Mouse (Mus musculus): Measurements from ENCODE around the gene Fetub. TPM values are rescaled to one million over a fixed set of nuclear protein-coding genes. Genes with fewer than 3 reads are reported as not detected.
"Not testable (repeated sequence)": the region's sequence is repeated elsewhere in the genome, so short reads cannot be mapped to it uniquely, and the experiment has no call there.

Fetub gene
- total RNA-seq, 2 experiments from 2014 or later: not detected

- ATAC-seq (replicated peaks; ENCODE audit: low FRiP score, low TSS enrichment, poor library complexity, severe bottlenecking): no peak
Measured at GRCm38 (mm10) chr16:22899866-22900570, 18.1 kb upstream of the Fetub start.

- no peak for ATAC-seq (replicated peaks; ENCODE audit: low FRiP score, low TSS enrichment, poor library complexity, severe bottlenecking)
Measured at GRCm38 (mm10) chr16:22901326-22901725, 16.8 kb upstream of the Fetub start.

GRCm38 (mm10) chr16:22909290-22909689, 8.8 kb upstream of the Fetub start:
- ATAC-seq (replicated peaks; ENCODE audit: low FRiP score, low TSS enrichment, poor library complexity, severe bottlenecking): no peak

GRCm38 (mm10) chr16:22911986-22912385, 6.1 kb upstream of the Fetub start:
- ATAC-seq (replicated peaks; ENCODE audit: low FRiP score, low TSS enrichment, poor library complexity, severe bottlenecking): no peak

- ATAC-seq (replicated peaks; ENCODE audit: low FRiP score, low TSS enrichment, poor library complexity, severe bottlenecking): no peak
Measured at GRCm38 (mm10) chr16:22912886-22913285, 5.2 kb upstream of the Fetub start.

GRCm38 (mm10) chr16:22914276-22914675, 3.9 kb upstream of the Fetub start:
- ATAC-seq (replicated peaks; ENCODE audit: low FRiP score, low TSS enrichment, poor library complexity, severe bottlenecking): no peak

GRCm38 (mm10) chr16:22918664-22919312, 654 bp downstream of the Fetub start:
- ATAC-seq (replicated peaks; ENCODE audit: low FRiP score, low TSS enrichment, poor library complexity, severe bottlenecking): no peak

- no peak for ATAC-seq (replicated peaks; ENCODE audit: low FRiP score, low TSS enrichment, poor library complexity, severe bottlenecking)
Measured at GRCm38 (mm10) chr16:22919971-22920854, 2.1 kb downstream of the Fetub start.

GRCm38 (mm10) chr16:22921761-22922160, 3.6 kb downstream of the Fetub start:
- ATAC-seq (replicated peaks; ENCODE audit: low FRiP score, low TSS enrichment, poor library complexity, severe bottlenecking): no peak

- ATAC-seq (replicated peaks; ENCODE audit: low FRiP score, low TSS enrichment, poor library complexity, severe bottlenecking): no peak
Measured at GRCm38 (mm10) chr16:22922433-22922832, 4.3 kb downstream of the Fetub start.

- ATAC-seq (replicated peaks; ENCODE audit: low FRiP score, low TSS enrichment, poor library complexity, severe bottlenecking): no peak
Measured at GRCm38 (mm10) chr16:22929575-22929974, 11.4 kb downstream of the Fetub start.

GRCm38 (mm10) chr16:22931431-22932200, 13.5 kb downstream of the Fetub start:
- ATAC-seq (replicated peaks; ENCODE audit: low FRiP score, low TSS enrichment, poor library complexity, severe bottlenecking): no peak

GRCm38 (mm10) chr16:22937631-22938030, 19.5 kb downstream of the Fetub start:
- no peak for ATAC-seq (replicated peaks; ENCODE audit: low FRiP score, low TSS enrichment, poor library complexity, severe bottlenecking)

GRCm38 (mm10) chr16:22938541-22938940, 20.4 kb downstream of the Fetub start:
- ATAC-seq (replicated peaks; ENCODE audit: low FRiP score, low TSS enrichment, poor library complexity, severe bottlenecking): no peak

GRCm38 (mm10) chr16:22939120-22939695, 21.1 kb downstream of the Fetub start:
- ATAC-seq (replicated peaks; ENCODE audit: low FRiP score, low TSS enrichment, poor library complexity, severe bottlenecking): no peak

GRCm38 (mm10) chr16:22941825-22942476, 23.8 kb downstream of the Fetub start:
- not testable (repeated sequence) for ATAC-seq (replicated peaks; ENCODE audit: low FRiP score, low TSS enrichment, poor library complexity, severe bottlenecking)

GRCm38 (mm10) chr16:22947371-22947770, 29.2 kb downstream of the Fetub start:
- ATAC-seq (replicated peaks; ENCODE audit: low FRiP score, low TSS enrichment, poor library complexity, severe bottlenecking): no peak

- ATAC-seq (replicated peaks; ENCODE audit: low FRiP score, low TSS enrichment, poor library complexity, severe bottlenecking): no peak
Measured at GRCm38 (mm10) chr16:22950840-22951395, 32.8 kb downstream of the Fetub start, which contains the start of gene Hrg. Gene Hrg, plus strand, starts transcription at chr16:22951072.
